Mouse (Mus musculus): ENCODE measurements at regions not wholly inside any gene's neighbourhood (a gene's known extent, or its start where the extent isn't known, plus 50 kb on each side); places are given as distances from the start of the nearest gene placed in this dataset.

GRCm38 (mm10) chr2:149679822-149680459 is 149.1 kb upstream of the Syndig1 start:
- Histone ChIP-seq H3K36me3 (ENCODE audit: control insufficient read depth in 1 of 2, insufficient read depth in 2 of 2, low read length in 2 of 2) (no peaks in the 10 kb centered on the region), H3K9ac (ENCODE audit: control insufficient read depth, low read depth, low read length, poor library complexity, severe bottlenecking) (no peak overlapping the region), H3K4me3 (ENCODE audit: control insufficient read depth in 1 of 2, insufficient read depth in 1 of 2, low read depth in 2 of 2, low read length in 2 of 2) (no peak overlapping the region), H3K79me2 (ENCODE audit: control insufficient read depth, insufficient read depth, low read length, poor library complexity) (no peaks in the 10 kb centered on the region), H3K27ac (ENCODE audit: control insufficient read depth, low read depth, low read length) (no peak overlapping the region), H3K27me3 (ENCODE audit: control insufficient read depth in 1 of 2, insufficient read depth in 2 of 2, low read length in 2 of 2) (no peaks in the 10 kb centered on the region), H3K4me1 (ENCODE audit: control insufficient read depth in 1 of 2, insufficient read depth in 2 of 2, low read length in 2 of 2) (no peaks in the 10 kb centered on the region), H3K9me3 (replicated peaks; ENCODE audit: insufficient read depth, low read length) (no peaks in the 10 kb centered on the region)
- TF ChIP-seq MAX (IDR thresholded peaks at IDR 0.05; ENCODE audit: low read length) (no peak), ZC3H11A (IDR thresholded peaks at IDR 0.05; ENCODE audit: low read depth, low read length) (no peak), CHD2 (IDR thresholded peaks at IDR 0.05; ENCODE audit: low read length) (no peak), POLR2A (IDR thresholded peaks at IDR 0.05; ENCODE audit: control insufficient read depth in 1 of 2, insufficient read depth in 1 of 2, low read depth in 1 of 2, low read length in 2 of 2, poor library complexity in 1 of 2) (no peak), ETS1 (IDR thresholded peaks at IDR 0.05; ENCODE audit: low read depth, low read length) (no peak), JUND (IDR thresholded peaks at IDR 0.05; ENCODE audit: low read depth, low read length) (no peak), USF1 (IDR thresholded peaks at IDR 0.05; ENCODE audit: low read depth, low read length) (no peak), MEF2A (IDR thresholded peaks at IDR 0.05; ENCODE audit: extremely low read depth, insufficient replicate concordance, low read depth, low read length, poor library complexity, severe bottlenecking) (no peak), POLR2AphosphoS5 (IDR thresholded peaks at IDR 0.05; ENCODE audit: borderline replicate concordance, low read depth, low read length) (no peak), RCOR1 (IDR thresholded peaks at IDR 0.05; ENCODE audit: low read depth, low read length) (no peak), GATA1 (IDR thresholded peaks at IDR 0.05; ENCODE audit: low read depth, low read length) (no peak), EP300 (IDR thresholded peaks at IDR 0.05; ENCODE audit: low read depth in 1 of 2, low read length in 2 of 2) (no peak), MAZ (IDR thresholded peaks at IDR 0.05; ENCODE audit: low read depth, low read length) (no peak), SMC3 (IDR thresholded peaks at IDR 0.05; ENCODE audit: low read depth, low read length) (no peak), CHD1 (IDR thresholded peaks at IDR 0.05; ENCODE audit: low read depth, low read length) (no peak), TBP (IDR thresholded peaks at IDR 0.05; ENCODE audit: low read depth, low read length) (no peak), RAD21 (IDR thresholded peaks at IDR 0.05; ENCODE audit: low read depth, low read length) (no peak), ZMIZ1 (IDR thresholded peaks at IDR 0.05; ENCODE audit: low read depth, low read length) (no peak)
- no peak for DNase-seq (ENCODE audit: low read depth, low spot score)

DNA sequence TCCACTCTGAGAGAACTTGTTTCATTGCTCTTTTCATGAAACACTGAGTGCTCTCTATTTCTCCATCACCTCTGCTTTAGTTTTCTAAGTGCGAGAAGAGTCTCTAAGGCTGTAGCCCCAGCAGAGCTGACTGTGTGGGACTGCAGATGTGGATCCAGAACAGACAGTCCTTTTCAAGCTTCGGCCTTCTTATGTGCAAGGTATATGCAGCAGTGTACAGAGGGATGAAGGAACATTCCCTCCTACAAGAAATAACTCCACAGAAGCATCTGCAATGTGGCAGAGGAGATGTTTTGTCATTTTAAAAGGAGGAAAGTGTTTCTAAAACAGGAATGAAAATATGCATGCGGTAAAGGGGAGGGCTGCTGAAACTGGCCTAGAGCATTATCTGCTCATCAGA is 106.7 kb upstream of the Syndig1 start:
- no peaks in the 10 kb centered on the region for H3K79me2 ChIP-seq (ENCODE audit: control insufficient read depth, insufficient read depth, low read length, poor library complexity)
- no peaks in the 10 kb centered on the region for H3K27me3 ChIP-seq (ENCODE audit: control insufficient read depth in 1 of 2, insufficient read depth in 2 of 2, low read length in 2 of 2)
- H3K36me3 ChIP-seq (ENCODE audit: control insufficient read depth in 1 of 2, insufficient read depth in 2 of 2, low read length in 2 of 2) = no peaks in the 10 kb centered on the region
- H3K27ac ChIP-seq (ENCODE audit: control insufficient read depth, low read depth, low read length) = no peak overlapping the region
- no peaks in the 10 kb centered on the region for H3K9me3 ChIP-seq (replicated peaks; ENCODE audit: insufficient read depth, low read length)
- TF ChIP-seq MEF2A (IDR thresholded peaks at IDR 0.05; ENCODE audit: extremely low read depth, insufficient replicate concordance, low read depth, low read length, poor library complexity, severe bottlenecking) = no peak
- TF ChIP-seq ETS1 (IDR thresholded peaks at IDR 0.05; ENCODE audit: low read depth, low read length) = no peak
- no peak for TF ChIP-seq TAL1 (IDR thresholded peaks at IDR 0.05; ENCODE audit: low read length)
- no peak for TF ChIP-seq NELFE (IDR thresholded peaks at IDR 0.05; ENCODE audit: low read depth, low read length)
- no peak for TF ChIP-seq SMC3 (IDR thresholded peaks at IDR 0.05; ENCODE audit: low read depth, low read length)
- no peak for TF ChIP-seq KAT2A (conservative IDR thresholded peaks at IDR 0.05; ENCODE audit: low read depth, low read length)
- no peak for TF ChIP-seq POLR2AphosphoS2 (IDR thresholded peaks at IDR 0.05; ENCODE audit: low read length)
- TF ChIP-seq MYC (IDR thresholded peaks at IDR 0.05; ENCODE audit: low read depth, low read length) = no peak
- no peak for TF ChIP-seq BHLHE40 (IDR thresholded peaks at IDR 0.05; ENCODE audit: borderline replicate concordance, low read depth, low read length)
- TF ChIP-seq GABPA (IDR thresholded peaks at IDR 0.05; ENCODE audit: low read depth, low read length) = no peak
- TF ChIP-seq HCFC1 (IDR thresholded peaks at IDR 0.05; ENCODE audit: low read depth, low read length) = no peak
- no peak for TF ChIP-seq ZKSCAN1 (IDR thresholded peaks at IDR 0.05; ENCODE audit: low read depth, low read length)
- no peak for TF ChIP-seq SIN3A (IDR thresholded peaks at IDR 0.05; ENCODE audit: low read length)
- TF ChIP-seq USF1 (IDR thresholded peaks at IDR 0.05; ENCODE audit: low read depth, low read length) = no peak
- TF ChIP-seq UBTF (IDR thresholded peaks at IDR 0.05; ENCODE audit: borderline replicate concordance, insufficient read depth, low read depth, low read length) = no peak
- DNase-seq (ENCODE audit: low read depth, low spot score) = no peak
- H3K4me3 ChIP-seq (ENCODE audit: control insufficient read depth in 1 of 2, insufficient read depth in 1 of 2, low read depth in 2 of 2, low read length in 2 of 2) = no peak overlapping the region
- no peak overlapping the region for H3K9ac ChIP-seq (ENCODE audit: control insufficient read depth, low read depth, low read length, poor library complexity, severe bottlenecking)
- H3K4me1 ChIP-seq (ENCODE audit: control insufficient read depth in 1 of 2, insufficient read depth in 2 of 2, low read length in 2 of 2) = no peaks in the 10 kb centered on the region

Measured in MEL (cell line).